Mouse (Mus musculus) C2C12 (cell line): ENCODE data around the gene Strip1. TPM values are rescaled to one million over a fixed set of nuclear protein-coding genes. Genes with fewer than 3 reads are reported as not detected.

Experiments used
- H3K27me3 ChIP-seq: one replicate; pipeline ENCODE4 v1.6.1; 2011; ENCODE audit not compliant: control insufficient read depth, insufficient read depth, insufficient read length
- H3K36me3 ChIP-seq: one replicate; pipeline ENCODE4 v1.6.1; 2011; ENCODE audit not compliant: control insufficient read depth, insufficient read depth
- H3K4me3 ChIP-seq: one replicate; pipeline ENCODE4 v1.5.1; 2011; ENCODE audit warnings: mild to moderate bottlenecking, control low read depth; ENCODE audit not compliant: poor library complexity, insufficient read depth, severe bottlenecking
- H3K79me2 ChIP-seq: one replicate; pipeline ENCODE4 v1.6.1; 2011; ENCODE audit not compliant: control insufficient read depth, insufficient read depth
- H3K79me3 ChIP-seq: one replicate; pipeline ENCODE4 v1.6.1; 2011; ENCODE audit warnings: low read depth, control low read depth
- H3ac ChIP-seq: one replicate; pipeline ENCODE3; 2011; ENCODE audit warnings: low read depth; ENCODE audit not compliant: control insufficient read depth, insufficient read length
- CEBPB ChIP-seq: IDR thresholded peaks from one replicate; pipeline ENCODE4 v1.6.1; 2011; ENCODE audit warnings: low read depth, mild to moderate bottlenecking, control low read depth, moderate library complexity
- CTCF ChIP-seq: IDR thresholded peaks from one replicate; pipeline ENCODE4 v1.5.1; 2011; ENCODE audit not compliant: control insufficient read depth, insufficient read depth, insufficient read length
- FOSL1 ChIP-seq: IDR thresholded peaks from one replicate; pipeline ENCODE4 v1.8.0; 2011; ENCODE audit warnings: mild to moderate bottlenecking, low read length; ENCODE audit not compliant: poor library complexity, insufficient read depth, severe bottlenecking
- MAX ChIP-seq: IDR thresholded peaks from one replicate; pipeline ENCODE4 v1.6.1; 2011; ENCODE audit warnings: mild to moderate bottlenecking, control low read depth
- MYOD1 ChIP-seq: IDR thresholded peaks from one replicate; pipeline ENCODE4 v1.6.1; 2011; ENCODE audit warnings: low read depth; ENCODE audit not compliant: control insufficient read depth, insufficient read length
- MYOG ChIP-seq: IDR thresholded peaks from one replicate; pipeline ENCODE4 v1.6.1; 2011; ENCODE audit not compliant: control insufficient read depth, insufficient read length; ENCODE audit errors: extremely low read depth
- USF1 ChIP-seq: IDR thresholded peaks from one replicate; pipeline ENCODE4 v1.6.1; 2011; ENCODE audit warnings: low read depth, mild to moderate bottlenecking, control low read depth, moderate library complexity
- polyA plus RNA-seq: library from polyadenylated mRNA; unstranded; fragments of >200 nt; fragmentation: generic; extraction: Trizol; gene quantifications from one replicate; pipeline ENCODE4 v1.2.1, GENCODE M21; 2012; ENCODE audit warnings: missing spikeins

The Strip1 gene
- polyA plus RNA-seq, 1 experiment, result 35.2 TPM

- H3K36me3 ChIP-seq, result peaks cover 99% of the 10 kb centered on the region
- no peak for TF ChIP-seq MYOG
- TF ChIP-seq USF1, result no peak
- TF ChIP-seq MAX, result no peak
- no peak for TF ChIP-seq FOSL1
- no peak for TF ChIP-seq MYOD1
- TF ChIP-seq CEBPB, result no peak
- no peak for TF ChIP-seq CTCF
- no peaks in the 10 kb centered on the region for H3K79me2 ChIP-seq
- H3K27me3 ChIP-seq, result no peaks in the 10 kb centered on the region
- H3K4me3 ChIP-seq, result no peak overlapping the region
- H3K79me3 ChIP-seq, result no peaks in the 10 kb centered on the region
- H3ac ChIP-seq, result no peak overlapping the region
Observed at GRCm38 (mm10) chr3:107667426-107667825, 35.9 kb upstream of the Strip1 start.

GRCm38 (mm10) chr3:107664641-107665040, 33.1 kb upstream of the Strip1 start:
- Histone ChIP-seq H3K27me3 (no peaks in the 10 kb centered on the region), H3K79me2 (no peaks in the 10 kb centered on the region), H3K79me3 (no peaks in the 10 kb centered on the region), H3K36me3 (peaks cover 99% of the 10 kb centered on the region), H3ac (no peak overlapping the region), H3K4me3 (no peak overlapping the region)
- TF ChIP-seq MYOG (no peak), MYOD1 (no peak), CTCF (no peak), FOSL1 (no peak), MAX (no peak), USF1 (no peak), CEBPB (no peak)

GRCm38 (mm10) chr3:107659000-107659399, 27.5 kb upstream of the Strip1 start:
- Histone ChIP-seq H3K36me3 (peaks cover 64% of the 10 kb centered on the region), H3K27me3 (no peaks in the 10 kb centered on the region), H3ac (no peak overlapping the region), H3K79me3 (no peaks in the 10 kb centered on the region), H3K4me3 (no peak overlapping the region), H3K79me2 (no peaks in the 10 kb centered on the region)
- TF ChIP-seq MAX, result no peak
- no peak for TF ChIP-seq CEBPB
- TF ChIP-seq MYOD1, result no peak
- TF ChIP-seq CTCF, result no peak
- no peak for TF ChIP-seq MYOG
- TF ChIP-seq FOSL1, result no peak
- no peak for TF ChIP-seq USF1

- TF ChIP-seq MYOD1 (no peak), MYOG (no peak), CEBPB (no peak), MAX (no peak), USF1 (no peak), FOSL1 (no peak), CTCF (no peak)
- H3K36me3 ChIP-seq, result peaks cover 43% of the 10 kb centered on the region
Observed at GRCm38 (mm10) chr3:107656888-107657287, 25.4 kb upstream of the Strip1 start.

GRCm38 (mm10) chr3:107656151-107656550, 24.7 kb upstream of the Strip1 start:
- H3K79me2 ChIP-seq, result no peaks in the 10 kb centered on the region
- no peak overlapping the region for H3ac ChIP-seq
- no peak for TF ChIP-seq MYOG
- peak; percentile 85 for TF ChIP-seq USF1
- peaks cover 36% of the 10 kb centered on the region for H3K36me3 ChIP-seq
- H3K4me3 ChIP-seq, result no peak overlapping the region
- no peaks in the 10 kb centered on the region for H3K27me3 ChIP-seq
- H3K79me3 ChIP-seq, result no peaks in the 10 kb centered on the region

More at GRCm38 (mm10) chr3:107656888-107657287, 25.4 kb upstream of the Strip1 start:
- Histone ChIP-seq H3K79me3 (no peaks in the 10 kb centered on the region), H3K79me2 (no peaks in the 10 kb centered on the region), H3K27me3 (no peaks in the 10 kb centered on the region), H3K4me3 (no peak overlapping the region), H3ac (no peak overlapping the region)

- no peaks in the 10 kb centered on the region for H3K79me3 ChIP-seq
- no peak overlapping the region for H3ac ChIP-seq
- TF ChIP-seq CEBPB (no peak), MYOG (no peak), CTCF (no peak), FOSL1 (no peak), USF1 (no peak), MAX (no peak), MYOD1 (no peak)
Observed at GRCm38 (mm10) chr3:107655491-107655890, 24.0 kb upstream of the Strip1 start.

More at GRCm38 (mm10) chr3:107655491-107655890, 24.0 kb upstream of the Strip1 start:
- Histone ChIP-seq H3K4me3 (no peak overlapping the region), H3K79me2 (no peaks in the 10 kb centered on the region), H3K27me3 (no peaks in the 10 kb centered on the region), H3K36me3 (peaks cover 29% of the 10 kb centered on the region)
